Mouse (Mus musculus) heart, embryonic 10.5 days (tissue): Measurements from ENCODE around the gene Tbl1xr1. TPM values are rescaled to one million over a fixed set of nuclear protein-coding genes. Genes with fewer than 3 reads are reported as not detected.

Source experiments
- DNase-seq: peaks from one replicate; pipeline ENCODE4 v3.0.0-alpha.2; 2017; ENCODE audit warnings: low spot score
- H3K27ac ChIP-seq: fragments of 300-500 bp; sonication (generic); 2 replicates; pipeline ENCODE4 v1.5.1; 2016; ENCODE audit warnings: mild to moderate bottlenecking
- H3K27me3 ChIP-seq: fragments of 300-500 bp; sonication (generic); 2 replicates; pipeline ENCODE4 v1.6.1; 2016; ENCODE audit warnings: mild to moderate bottlenecking; ENCODE audit not compliant: poor library complexity, insufficient read depth, severe bottlenecking
- H3K36me3 ChIP-seq: fragments of 300-500 bp; sonication (generic); 2 replicates; pipeline ENCODE4 v1.6.1; 2016; ENCODE audit warnings: mild to moderate bottlenecking, moderate library complexity
- H3K4me1 ChIP-seq: fragments of 300-500 bp; sonication (generic); 2 replicates; pipeline ENCODE4 v1.6.1; 2016; ENCODE audit warnings: mild to moderate bottlenecking
- H3K4me3 ChIP-seq: fragments of 300-500 bp; sonication (generic); 2 replicates; pipeline ENCODE4 v1.5.1; 2016; ENCODE audit warnings: mild to moderate bottlenecking, moderate library complexity
- H3K9me3 ChIP-seq: fragments of 300-500 bp; sonication (generic); 2 replicates; pipeline ENCODE4 v1.6.1; 2016; ENCODE audit warnings: mild to moderate bottlenecking, moderate library complexity
- WGBS: fragments of 180-500 bp; shearing (Covaris S2); methylation state at CpG from one replicate; pipeline ENCODE4 v1.1.7; 2016; 5-methylcytosine and 5-hydroxymethylcytosine counted together
- polyA plus RNA-seq: library from polyadenylated mRNA; unstranded; fragments of >200 nt; fragmentation: Nextera tagmentation; extraction: Ambion mirVana; gene quantifications from 2 replicates; pipeline ENCODE4 v1.2.1, GENCODE M21; 2016

Gene Tbl1xr1
- polyA plus RNA-seq, 1 experiment from 2014 or later, result 17.7 TPM

- Histone ChIP-seq H3K27ac (peak overlapping the region; percentile 100), H3K36me3 (no peaks in the 10 kb centered on the region), H3K9me3 (no peaks in the 10 kb centered on the region), H3K4me1 (peaks cover 27% of the 10 kb centered on the region), H3K27me3 (no peaks in the 10 kb centered on the region), H3K4me3 (peak overlapping the region; percentile 96)
- under 1% methylated on average over 47 of the region's 70 CpGs for WGBS
- DNase-seq, result peak; percentile 95
Observed at GRCm38 (mm10) chr3:22075887-22076560, 428 bp upstream of the Tbl1xr1 start.

GRCm38 (mm10) chr3:22076936-22077656 lies 644 bp downstream of the Tbl1xr1 start:
- peak; percentile 81 for DNase-seq
- H3K27me3 ChIP-seq, result no peaks in the 10 kb centered on the region
- peaks cover 38% of the 10 kb centered on the region for H3K4me1 ChIP-seq
- peak overlapping the region; percentile 96 for H3K4me3 ChIP-seq
- no peaks in the 10 kb centered on the region for H3K36me3 ChIP-seq
- WGBS, result under 1% methylated on average over 64 of the region's 64 CpGs
- peak overlapping the region; percentile 100 for H3K27ac ChIP-seq
- H3K9me3 ChIP-seq, result no peaks in the 10 kb centered on the region

- no peak for DNase-seq
- Histone ChIP-seq H3K27me3 (no peaks in the 10 kb centered on the region), H3K36me3 (no peaks in the 10 kb centered on the region), H3K9me3 (no peaks in the 10 kb centered on the region), H3K4me3 (peak overlapping the region; percentile 96), H3K27ac (peak overlapping the region; percentile 100), H3K4me1 (peaks cover 44% of the 10 kb centered on the region)
- WGBS, result 4% methylated on average over 9 of the region's 9 CpGs
Observed at GRCm38 (mm10) chr3:22077657-22078475, 1.4 kb downstream of the Tbl1xr1 start.

- H3K36me3 ChIP-seq, result no peaks in the 10 kb centered on the region
- peak overlapping the region; percentile 96 for H3K4me3 ChIP-seq
- peaks cover 45% of the 10 kb centered on the region for H3K4me1 ChIP-seq
- H3K9me3 ChIP-seq, result no peaks in the 10 kb centered on the region
- no peaks in the 10 kb centered on the region for H3K27me3 ChIP-seq
- 0 out of 2 replicates have a peak overlapping the region, but pooled peaks have one; percentile 100 for H3K27ac ChIP-seq
- WGBS, result 40% methylated on average over 3 of the region's 3 CpGs
- DNase-seq, result no peak
Observed at GRCm38 (mm10) chr3:22078529-22078928, 2.1 kb downstream of the Tbl1xr1 start.

GRCm38 (mm10) chr3:22081869-22082268 lies 5.4 kb downstream of the Tbl1xr1 start:
- peaks cover 39% of the 10 kb centered on the region for H3K4me1 ChIP-seq
- H3K36me3 ChIP-seq, result no peaks in the 10 kb centered on the region
- DNase-seq, result no peak
- no peaks in the 10 kb centered on the region for H3K9me3 ChIP-seq
- no peak overlapping the region for H3K4me3 ChIP-seq
- H3K27ac ChIP-seq, result no peak overlapping the region
- WGBS, result 45% methylated on average over 4 of the region's 4 CpGs
- no peaks in the 10 kb centered on the region for H3K27me3 ChIP-seq

GRCm38 (mm10) chr3:22082823-22083222 lies 6.4 kb downstream of the Tbl1xr1 start:
- no peak for DNase-seq
- WGBS, result 83% methylated on average over 4 of the region's 4 CpGs
- H3K4me3 ChIP-seq, result no peak overlapping the region
- H3K27me3 ChIP-seq, result no peaks in the 10 kb centered on the region
- no peaks in the 10 kb centered on the region for H3K36me3 ChIP-seq
- H3K9me3 ChIP-seq, result no peaks in the 10 kb centered on the region
- H3K27ac ChIP-seq, result no peak overlapping the region
- peaks cover 39% of the 10 kb centered on the region for H3K4me1 ChIP-seq

- no peaks in the 10 kb centered on the region for H3K27me3 ChIP-seq
- peaks cover 36% of the 10 kb centered on the region for H3K4me1 ChIP-seq
- H3K36me3 ChIP-seq, result no peaks in the 10 kb centered on the region
- WGBS, result 70% methylated on average over 10 of the region's 10 CpGs
- H3K9me3 ChIP-seq, result no peaks in the 10 kb centered on the region
- H3K4me3 ChIP-seq, result no peak overlapping the region
- H3K27ac ChIP-seq, result no peak overlapping the region
- DNase-seq, result no peak
Observed at GRCm38 (mm10) chr3:22084222-22084996, 8.0 kb downstream of the Tbl1xr1 start.

- H3K4me1 ChIP-seq, result peaks cover 45% of the 10 kb centered on the region
- H3K36me3 ChIP-seq, result no peaks in the 10 kb centered on the region
- 70% methylated on average over 3 of the region's 3 CpGs for WGBS
- no peak overlapping the region for H3K4me3 ChIP-seq
- H3K27me3 ChIP-seq, result no peaks in the 10 kb centered on the region
- no peaks in the 10 kb centered on the region for H3K9me3 ChIP-seq
- H3K27ac ChIP-seq, result no peak overlapping the region
- no peak for DNase-seq
Observed at GRCm38 (mm10) chr3:22089825-22090224, 13.4 kb downstream of the Tbl1xr1 start.

GRCm38 (mm10) chr3:22090431-22091265 lies 14.2 kb downstream of the Tbl1xr1 start:
- Histone ChIP-seq H3K4me3 (no peak overlapping the region), H3K27me3 (no peaks in the 10 kb centered on the region), H3K4me1 (peaks cover 45% of the 10 kb centered on the region), H3K9me3 (no peaks in the 10 kb centered on the region), H3K27ac (no peak overlapping the region), H3K36me3 (no peaks in the 10 kb centered on the region)
- 60% methylated on average over 8 of the region's 8 CpGs for WGBS
- DNase-seq, result no peak

- Histone ChIP-seq H3K4me1 (peaks cover 48% of the 10 kb centered on the region), H3K27ac (no peak overlapping the region)
- WGBS, result 79% methylated on average over 3 of the region's 3 CpGs
Observed at GRCm38 (mm10) chr3:22091266-22091550, 14.8 kb downstream of the Tbl1xr1 start.

GRCm38 (mm10) chr3:22091681-22092080 lies 15.2 kb downstream of the Tbl1xr1 start:
- Histone ChIP-seq H3K27me3 (no peaks in the 10 kb centered on the region), H3K27ac (no peak overlapping the region), H3K36me3 (no peaks in the 10 kb centered on the region), H3K4me3 (no peak overlapping the region), H3K4me1 (peaks cover 48% of the 10 kb centered on the region), H3K9me3 (no peaks in the 10 kb centered on the region)
- 93% methylated on average over 3 of the region's 3 CpGs for WGBS
- DNase-seq, result no peak

More at GRCm38 (mm10) chr3:22091266-22091550, 14.8 kb downstream of the Tbl1xr1 start:
- H3K9me3 ChIP-seq, result no peaks in the 10 kb centered on the region
- no peak overlapping the region for H3K4me3 ChIP-seq
- no peaks in the 10 kb centered on the region for H3K36me3 ChIP-seq
- H3K27me3 ChIP-seq, result no peaks in the 10 kb centered on the region
- no peak for DNase-seq

- H3K4me3 ChIP-seq, result no peak overlapping the region
- no peaks in the 10 kb centered on the region for H3K9me3 ChIP-seq
- no peak overlapping the region for H3K27ac ChIP-seq
- 0 out of 2 replicates have a peak, but pooled peaks cover 3% of the 10 kb centered on the region for H3K36me3 ChIP-seq
- H3K4me1 ChIP-seq, result peaks cover 48% of the 10 kb centered on the region
- 81% methylated on average over 5 of the region's 5 CpGs for WGBS
- H3K27me3 ChIP-seq, result no peaks in the 10 kb centered on the region
- DNase-seq, result no peak
Observed at GRCm38 (mm10) chr3:22092784-22093183, 16.3 kb downstream of the Tbl1xr1 start.
